Mouse (Mus musculus): ENCODE measurements around the gene Ltbp2.

Gene Ltbp2

GRCm38 (mm10) chr12:84756016-84756415, 120.3 kb downstream of the Ltbp2 start:
- no peak for DNase-seq (ENCODE audit: low spot score)

GRCm38 (mm10) chr12:84755008-84755695, 121.2 kb downstream of the Ltbp2 start:
- DNase-seq (ENCODE audit: low spot score) = peak; percentile 88

- peak; percentile 69 for DNase-seq (ENCODE audit: low spot score)
Measured at GRCm38 (mm10) chr12:84752131-84752977, 124.0 kb downstream of the Ltbp2 start.

GRCm38 (mm10) chr12:84750661-84751060, 125.7 kb downstream of the Ltbp2 start:
- DNase-seq (ENCODE audit: low spot score) = no peak

- no peak for DNase-seq (ENCODE audit: low spot score)
Measured at GRCm38 (mm10) chr12:84748134-84748533, 128.2 kb downstream of the Ltbp2 start.

GRCm38 (mm10) chr12:84745700-84746099, 130.6 kb downstream of the Ltbp2 start:
- no peak for DNase-seq (ENCODE audit: low spot score)

- DNase-seq (ENCODE audit: low spot score) = no peak
Measured at GRCm38 (mm10) chr12:84743496-84743895, 132.8 kb downstream of the Ltbp2 start.

GRCm38 (mm10) chr12:84733366-84733765, 143.0 kb downstream of the Ltbp2 start:
- no peak for DNase-seq (ENCODE audit: low spot score)

All from retina, embryonic 14.5 days (tissue).